Mouse (Mus musculus): Measurements from ENCODE around the gene Myo5a.

- no peak for TF ChIP-seq CTCF (IDR thresholded peaks at IDR 0.05; ENCODE audit: low read depth)
- no peak for TF ChIP-seq EP300 (IDR thresholded peaks at IDR 0.05; ENCODE audit: low read depth)
These were observed 47.5 kb upstream of the Myo5a start for GRCm38 (mm10) chr9:75023150-75023894.
